Mouse (Mus musculus) neutrophil, adult 83 days (primary cell): ENCODE measurements around the gene Mtmr2. TPM values are rescaled to one million over a fixed set of nuclear protein-coding genes. Genes with fewer than 3 reads are reported as not detected.

ENCODE experiments used
- total RNA-seq, 2 experiments: library from RNA; stranded (reverse); gene quantifications; one replicate each; pipeline ENCODE4 v1.2.4; 2023

The Mtmr2 gene
- total RNA-seq = 10 to 100 TPM; 26.3 to 33.0 TPM

DNA sequence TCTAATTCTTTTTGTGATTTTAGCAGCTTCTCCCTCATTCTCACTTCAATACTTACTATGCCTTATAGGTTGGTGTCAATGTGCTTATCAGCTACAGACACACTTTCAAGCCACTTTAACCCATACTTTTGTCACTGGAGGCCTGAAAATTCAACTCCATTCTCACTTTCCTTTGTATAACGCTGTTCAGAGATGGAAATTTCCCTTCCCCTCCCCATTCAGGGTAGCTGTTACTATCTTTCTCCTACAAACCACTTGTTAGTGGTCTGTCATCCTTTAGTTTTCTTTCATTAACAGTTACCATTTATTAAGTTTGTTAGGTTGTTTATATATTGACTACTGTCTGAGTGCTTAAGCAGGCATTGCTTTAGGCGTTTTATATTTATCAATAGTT is at the start of gene Mtmr2:
TSS of gene Mtmr2 (plus strand) at position 7 of the 394 bp plus-strand sequence.

DNA sequence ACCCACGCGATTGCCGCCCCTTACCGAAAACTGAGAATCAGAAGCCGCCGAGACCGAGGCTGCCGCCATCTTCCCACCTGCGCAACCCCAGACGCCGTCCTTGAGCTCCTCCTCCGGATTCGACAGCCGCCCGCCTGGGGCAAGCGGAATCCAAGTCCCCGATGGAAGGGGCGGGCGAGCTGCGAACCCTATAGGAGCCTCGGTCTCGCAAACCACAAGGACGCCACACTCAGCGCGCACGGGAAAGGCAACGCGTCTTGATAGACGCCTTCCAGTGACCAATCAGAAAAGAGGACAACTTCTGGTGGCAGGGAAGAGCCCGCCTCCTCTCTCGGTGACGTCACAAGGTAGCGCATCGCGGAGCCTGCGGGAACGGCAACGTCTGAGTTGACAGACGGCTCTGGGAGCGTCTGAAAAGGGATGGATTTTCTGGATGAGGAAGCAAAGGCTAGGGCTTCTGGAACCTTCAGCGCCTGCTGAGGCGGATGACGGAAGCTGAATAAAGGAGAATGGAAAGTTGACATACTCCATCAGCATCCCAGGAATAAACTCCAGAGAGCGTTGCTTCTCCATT is 78.7 kb downstream of the Mtmr2 start, which contains the start of gene Cep57:
TSS of gene Cep57 (minus strand) at position 276 of the 574 bp plus-strand sequence.

DNA sequence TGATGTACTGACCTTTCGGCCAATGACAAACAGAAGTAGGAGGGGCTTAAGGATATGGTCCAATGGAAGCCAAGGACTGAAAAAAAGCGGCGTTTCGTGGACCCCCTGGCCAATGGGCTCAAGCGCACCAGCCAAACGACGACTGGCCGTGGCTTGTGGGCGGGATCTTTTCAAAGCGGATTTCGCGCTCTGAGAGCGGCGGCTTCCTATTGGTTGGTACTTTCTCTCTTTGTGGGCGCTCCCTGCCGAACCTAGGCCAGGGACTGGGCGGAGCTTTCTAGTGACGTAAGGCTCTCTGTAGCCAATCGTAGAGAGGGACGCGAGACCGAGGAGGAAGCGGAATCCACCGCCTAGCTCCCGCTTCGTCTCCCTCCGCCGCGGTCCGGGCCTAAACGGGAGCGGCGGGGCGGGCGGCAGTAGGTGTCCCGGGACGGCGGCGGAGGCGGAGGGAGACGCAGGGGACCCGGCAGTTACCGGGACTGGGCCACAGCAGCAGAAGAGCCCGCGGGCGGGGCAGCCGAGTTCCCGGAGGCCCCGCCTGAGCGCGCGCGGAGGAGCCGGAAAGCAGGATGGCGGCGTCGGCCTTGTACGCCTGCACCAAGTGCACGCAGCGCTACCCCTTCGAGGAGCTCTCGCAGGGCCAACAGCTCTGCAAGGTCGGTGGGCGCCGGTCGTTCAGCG is 79.3 kb downstream of the Mtmr2 start, which contains the start of gene Fam76b:
TSS of gene Fam76b (plus strand) at position 311 of the 681 bp plus-strand sequence.

Other genes starting within 250 kb of the Mtmr2 start
- 10 to 100 TPM; 30.3 to 31.3 TPM for gene Cep57, start 78.7 kb downstream of the Mtmr2 start, total RNA-seq
- 10 to 100 TPM; 36.1 to 38.6 TPM for gene Fam76b, start 79.3 kb downstream of the Mtmr2 start, total RNA-seq